Mouse (Mus musculus) liver, adult 2 months (tissue): ENCODE measurements around the gene Mib2.

ENCODE experiments used
- CTCF ChIP-seq: fragments of 200-500 bp; IDR thresholded peaks from 2 replicates; pipeline ENCODE4 v1.5.1; 2011; ENCODE audit warnings: low read depth, low read length, control low read depth
- POLR2A ChIP-seq: fragments of 200-500 bp; IDR thresholded peaks from 2 replicates; pipeline ENCODE4 v1.6.1; 2011; ENCODE audit warnings: low read length, control low read depth; ENCODE audit not compliant: insufficient read depth; ENCODE audit errors: extremely low read depth

GRCm38 (mm10) chr4:155668689-155669597 lies at the start of gene Mib2:
- TF ChIP-seq POLR2A, result no peak
- no peak for TF ChIP-seq CTCF
